Mouse (Mus musculus) mammary gland, adult 2 months (tissue): ENCODE data around the gene Olfr1495. TPM values are rescaled to one million over a fixed set of nuclear protein-coding genes. Genes with fewer than 3 reads are reported as not detected.

Source experiments
- polyA plus RNA-seq: library from polyadenylated mRNA; depleted of rRNA; stranded (reverse); fragments of >200 nt; gene quantifications from 2 replicates; pipeline ENCODE4 v1.2.3, GENCODE M21; 2012; ENCODE audit warnings: low replicate concordance; rRNA removed

The Olfr1495 gene
- not detected in 2 replicates for polyA plus RNA-seq

DNA sequence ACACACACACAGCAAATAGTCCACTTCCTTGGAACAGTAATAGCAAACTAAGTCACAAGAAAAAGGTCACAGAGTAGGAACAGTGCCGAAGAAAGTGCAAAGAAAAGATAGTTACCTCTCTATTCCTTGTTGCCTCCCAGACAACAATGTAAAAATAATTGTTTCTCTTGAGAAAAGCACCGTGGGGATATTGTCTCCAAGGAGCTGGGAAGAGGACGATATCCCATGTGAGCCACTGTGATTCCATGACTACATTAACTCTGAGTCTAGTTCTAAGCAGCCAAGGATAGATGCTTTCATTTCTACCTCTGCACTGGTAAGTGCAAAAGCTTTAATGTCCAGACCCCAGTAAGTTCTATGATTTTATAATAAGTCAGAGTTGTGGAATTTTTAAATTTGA is at the start of gene Olfr1495:
Olfr1495 (plus strand) TSS at position 301 of the 400 bp plus-strand sequence.

DNA sequence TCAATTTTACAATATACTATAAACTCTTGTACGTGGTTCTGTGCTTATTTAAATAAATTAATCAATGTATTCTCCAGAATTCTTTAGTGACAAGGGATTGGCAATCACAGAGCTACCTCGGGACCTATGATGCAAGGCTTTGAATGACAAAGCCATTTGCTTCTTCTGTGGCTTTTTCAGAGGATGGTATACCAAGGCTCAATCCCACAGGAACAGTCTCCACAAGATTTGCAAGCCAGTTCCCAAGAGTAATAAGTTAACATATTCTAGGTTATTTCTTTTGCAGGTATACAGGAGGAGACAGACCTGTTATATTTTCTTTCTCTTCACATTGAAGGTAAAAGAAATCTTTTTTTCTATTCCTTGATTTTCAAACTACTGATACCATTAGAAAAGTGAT is 41.4 kb upstream of the Olfr1495 start, which contains the start of gene Olfr1493-ps1:
Olfr1493-ps1 (plus strand) TSS at position 301 of the 400 bp plus-strand sequence.

DNA sequence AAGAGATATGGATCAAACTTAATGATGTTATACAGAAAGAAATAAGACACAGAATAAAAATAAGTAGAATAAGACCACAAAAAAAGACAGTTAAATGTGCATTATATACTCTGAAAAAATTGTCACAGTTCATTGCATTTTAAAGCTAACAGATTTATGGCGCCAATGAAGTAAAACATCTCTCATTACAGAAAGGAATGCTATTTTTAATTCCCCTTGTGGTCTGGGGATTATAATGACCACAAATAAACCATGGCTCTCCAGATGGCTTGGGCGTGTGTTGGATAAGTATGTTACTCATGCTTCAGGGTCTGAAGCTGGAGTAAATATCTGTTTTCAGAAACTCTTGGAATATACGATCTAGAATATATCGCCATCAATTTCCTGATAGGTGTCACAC is 25.0 kb upstream of the Olfr1495 start, which contains the start of gene Olfr1494:
Olfr1494 (plus strand) TSS at position 301 of the 400 bp plus-strand sequence.

DNA sequence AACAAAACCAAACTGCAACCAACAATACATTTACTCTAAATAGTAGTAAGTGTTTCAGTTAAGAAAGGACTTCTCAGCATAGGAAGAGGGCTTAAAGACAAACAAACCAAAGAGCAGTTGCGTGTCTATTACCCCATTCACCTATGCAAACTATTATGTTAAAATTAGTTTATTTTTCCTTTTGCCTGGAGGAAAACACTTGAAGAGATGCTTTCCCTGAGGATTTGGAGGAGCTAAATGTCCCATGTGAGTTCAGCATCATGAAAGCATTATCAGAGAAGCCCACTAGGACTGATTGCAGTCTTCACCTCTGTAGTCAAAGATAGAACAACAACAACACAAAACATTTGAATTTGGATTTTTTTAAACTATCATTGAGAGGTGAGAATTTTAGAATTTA is 13.2 kb downstream of the Olfr1495 start, which contains the start of gene Olfr1496:
Olfr1496 (plus strand) TSS at position 301 of the 400 bp plus-strand sequence.

DNA sequence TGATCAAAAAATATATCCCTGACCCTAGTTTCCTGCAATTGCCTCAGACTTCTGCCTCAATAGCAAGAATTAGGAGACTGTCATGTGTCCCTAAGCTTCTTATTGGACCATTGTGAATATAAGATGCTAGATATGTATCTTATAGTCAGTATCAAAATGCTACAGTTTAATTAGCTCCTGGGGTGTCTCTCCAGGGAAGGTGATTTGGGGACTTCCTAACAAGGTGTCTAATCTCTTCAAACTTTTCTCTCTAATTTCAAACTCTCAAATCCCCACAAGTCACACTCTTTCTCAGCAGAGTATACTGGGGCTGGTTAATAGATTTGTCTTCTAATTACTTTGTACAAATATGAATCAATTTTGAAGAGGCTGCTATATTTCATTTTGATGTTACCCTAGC is 33.7 kb downstream of the Olfr1495 start, which contains the start of gene Olfr1497:
Olfr1497 (minus strand) TSS at position 101 of the 400 bp plus-strand sequence.

DNA sequence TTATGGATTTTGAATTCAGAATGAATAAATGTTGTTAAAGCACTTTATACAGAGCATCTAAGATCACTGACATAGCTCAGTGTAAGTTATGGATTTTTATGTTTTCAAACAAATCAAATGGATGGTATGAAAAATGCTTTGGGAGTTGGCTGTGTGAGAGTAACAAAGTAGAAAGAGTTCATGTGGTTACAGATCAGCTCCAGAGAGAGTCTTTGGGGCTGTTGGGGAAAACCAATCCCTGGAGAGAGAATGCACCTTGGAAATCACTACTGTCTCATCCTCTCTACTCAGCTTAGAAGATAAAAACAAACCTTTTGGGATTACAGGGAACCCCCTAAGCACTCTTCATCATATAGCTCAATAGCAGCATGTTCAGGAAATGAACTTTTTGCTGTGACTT is 54.9 kb downstream of the Olfr1495 start, which contains the start of gene Olfr1499:
Olfr1499 (minus strand) TSS at position 101 of the 400 bp plus-strand sequence.

Other genes starting within 250 kb of the Olfr1495 start
- not detected in 2 replicates for gene Olfr1480, start 236.7 kb upstream of the Olfr1495 start, polyA plus RNA-seq
- gene Olfr1484, start 181.1 kb upstream of the Olfr1495 start, polyA plus RNA-seq, result not detected in 2 replicates
- gene Olfr1487, start 147.2 kb upstream of the Olfr1495 start, polyA plus RNA-seq, result not detected in 2 replicates
- not detected in 2 replicates for gene Olfr1489, start 133.0 kb upstream of the Olfr1495 start, polyA plus RNA-seq
- gene Olfr1490, start 113.5 kb upstream of the Olfr1495 start, polyA plus RNA-seq, result not detected in 2 replicates
- not detected in 2 replicates for gene Olfr1491, start 67.3 kb upstream of the Olfr1495 start, polyA plus RNA-seq
- not detected in 2 replicates for gene Olfr1493-ps1, start 41.3 kb upstream of the Olfr1495 start, polyA plus RNA-seq
- gene Olfr1494, start 24.9 kb upstream of the Olfr1495 start, polyA plus RNA-seq, result not detected in 2 replicates
- gene Olfr1496, start 13.3 kb downstream of the Olfr1495 start, polyA plus RNA-seq, result not detected in 2 replicates
- not detected in 2 replicates for gene Olfr1497, start 33.6 kb downstream of the Olfr1495 start, polyA plus RNA-seq
- not detected in 2 replicates for gene Olfr1499, start 54.8 kb downstream of the Olfr1495 start, polyA plus RNA-seq
- not detected in 2 replicates for gene Olfr1500, start 65.9 kb downstream of the Olfr1495 start, polyA plus RNA-seq
- gene Olfr1501, start 86.1 kb downstream of the Olfr1495 start, polyA plus RNA-seq, result not detected in 2 replicates
- gene Olfr1502, start 97.2 kb downstream of the Olfr1495 start, polyA plus RNA-seq, result not detected in 2 replicates
- not detected in 2 replicates for gene Olfr1504, start 133.3 kb downstream of the Olfr1495 start, polyA plus RNA-seq
- not detected in 2 replicates for gene Olfr1505, start 148.9 kb downstream of the Olfr1495 start, polyA plus RNA-seq